Mouse (Mus musculus) neural tube, embryonic 11.5 days (tissue): ENCODE measurements around the gene Myadm. TPM values are rescaled to one million over a fixed set of nuclear protein-coding genes. Genes with fewer than 3 reads are reported as not detected.
"Not testable (repeated sequence)": the region's sequence is repeated elsewhere in the genome, so short reads cannot be mapped to it uniquely, and the experiment has no call there.

ENCODE experiments used
- ATAC-seq: fragments of 200-750 bp; cut with Nextera tagmentation; 2 replicates; pipeline ENCODE4 v1.8.0; 2017; ENCODE audit warnings: moderate number of reproducible peaks, mild to moderate bottlenecking, moderate TSS enrichment, moderate library complexity; ENCODE audit not compliant: insufficient read depth, low FRiP score, low TSS enrichment
- DNase-seq: peaks from one replicate; pipeline ENCODE4 v3.0.0-alpha.2; 2015; ENCODE audit warnings: low spot score
- H3K27ac ChIP-seq: fragments of 300-500 bp; sonication (generic); 2 replicates; pipeline ENCODE4 v1.5.1; 2014; ENCODE audit warnings: low read depth, mild to moderate bottlenecking, low read length
- H3K27me3 ChIP-seq: fragments of 300-500 bp; sonication (generic); 2 replicates; pipeline ENCODE4 v1.6.1; 2014; ENCODE audit warnings: mild to moderate bottlenecking, low read length, mixed read lengths; ENCODE audit not compliant: control insufficient read depth, insufficient read depth
- H3K36me3 ChIP-seq: fragments of 300-500 bp; sonication (generic); 2 replicates; pipeline ENCODE4 v1.6.1; 2014; ENCODE audit warnings: mild to moderate bottlenecking, low read length, moderate library complexity, mixed read lengths; ENCODE audit not compliant: control insufficient read depth, insufficient read depth
- H3K4me1 ChIP-seq: fragments of 300-500 bp; sonication (generic); 2 replicates; pipeline ENCODE4 v1.6.1; 2014; ENCODE audit warnings: low read length, mixed read lengths; ENCODE audit not compliant: control insufficient read depth, insufficient read depth
- H3K4me2 ChIP-seq: fragments of 300-500 bp; sonication (generic); 2 replicates; pipeline ENCODE4 v1.6.1; 2014; ENCODE audit warnings: low read depth, mild to moderate bottlenecking, moderate library complexity
- H3K4me3 ChIP-seq: fragments of 300-500 bp; sonication (generic); 2 replicates; pipeline ENCODE4 v1.5.1; 2014; ENCODE audit warnings: low read depth, low read length
- H3K9ac ChIP-seq: fragments of 300-500 bp; sonication (generic); 2 replicates; pipeline ENCODE4 v1.6.1; 2014; ENCODE audit warnings: mild to moderate bottlenecking, low read length
- H3K9me3 ChIP-seq: fragments of 300-500 bp; sonication (generic); 2 replicates; pipeline ENCODE4 v1.6.1; 2016; ENCODE audit warnings: low read length; ENCODE audit not compliant: control insufficient read depth
- WGBS: fragments of 180-500 bp; shearing (Covaris S2); extraction: QIAGEN DNeasy Blood & Tissue Kit; methylation state at CpG from one replicate; pipeline ENCODE4 v1.1.7; 2014; 5-methylcytosine and 5-hydroxymethylcytosine counted together
- polyA plus RNA-seq: library from polyadenylated mRNA; unstranded; fragments of >200 nt; fragmentation: Nextera tagmentation; extraction: Ambion mirVana; gene quantifications from 2 replicates; pipeline ENCODE4 v1.2.1, GENCODE M21; 2014

The Myadm gene
- polyA plus RNA-seq, 1 experiment from 2014 or later = 46.7 TPM

- DNase-seq (no peak), ATAC-seq (no peak)
- Histone ChIP-seq H3K9me3 (no peaks in the 10 kb centered on the region), H3K4me3 (no peak overlapping the region), H3K27me3 (no peaks in the 10 kb centered on the region), H3K4me1 (no peaks in the 10 kb centered on the region), H3K27ac (no peak overlapping the region), H3K4me2 (no peak overlapping the region), H3K9ac (no peak overlapping the region), H3K36me3 (no peaks in the 10 kb centered on the region)
- 63% methylated on average over 8 of the region's 8 CpGs for WGBS
These were observed 21.0 kb upstream of the Myadm start for GRCm38 (mm10) chr7:3267888-3268287.

DNA sequence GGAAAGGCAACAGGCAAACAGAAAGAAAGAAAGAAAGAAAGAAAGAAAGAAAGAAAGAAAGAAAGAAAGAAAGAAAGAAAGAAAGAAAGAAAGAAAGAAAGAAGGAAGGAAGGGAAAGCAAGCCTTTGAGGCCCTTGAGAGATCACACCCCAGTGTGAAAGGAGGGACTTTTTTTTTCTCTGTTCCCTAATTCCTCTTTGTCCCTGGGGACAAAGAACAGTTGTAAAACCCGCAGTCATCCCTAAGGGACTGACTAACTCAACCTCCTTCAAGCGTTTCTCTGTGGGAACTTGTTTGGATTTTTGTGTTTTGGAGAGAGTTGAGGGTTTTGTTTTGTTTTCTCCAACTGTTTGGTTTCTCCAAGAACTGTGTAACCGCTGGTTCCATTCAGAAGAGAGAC is 20.6 kb upstream of the Myadm start:
- Histone ChIP-seq H3K4me1 (no peaks in the 10 kb centered on the region), H3K4me3 (no peak overlapping the region), H3K27ac (no peak overlapping the region), H3K9ac (no peak overlapping the region), H3K36me3 (no peaks in the 10 kb centered on the region), H3K4me2 (no peak overlapping the region), H3K27me3 (no peaks in the 10 kb centered on the region), H3K9me3 (no peaks in the 10 kb centered on the region)
- ATAC-seq (no peak), DNase-seq (no peak)
- WGBS = 8% methylated on average over 3 of the region's 3 CpGs

GRCm38 (mm10) chr7:3272206-3272605 is 16.7 kb upstream of the Myadm start:
- H3K4me1 ChIP-seq = no peaks in the 10 kb centered on the region
- ATAC-seq = no peak
- H3K27me3 ChIP-seq = no peaks in the 10 kb centered on the region
- no peak overlapping the region for H3K27ac ChIP-seq
- H3K9me3 ChIP-seq = no peaks in the 10 kb centered on the region
- no peaks in the 10 kb centered on the region for H3K36me3 ChIP-seq
- H3K4me3 ChIP-seq = no peak overlapping the region
- WGBS = 89% methylated on average over 9 of the region's 9 CpGs
- H3K4me2 ChIP-seq = no peak overlapping the region
- no peak for DNase-seq
- H3K9ac ChIP-seq = no peak overlapping the region

- no peaks in the 10 kb centered on the region for H3K36me3 ChIP-seq
- no peak overlapping the region for H3K27ac ChIP-seq
- no peaks in the 10 kb centered on the region for H3K9me3 ChIP-seq
- 69% methylated on average over 6 of the region's 6 CpGs for WGBS
- H3K4me1 ChIP-seq = no peaks in the 10 kb centered on the region
- no peak overlapping the region for H3K4me2 ChIP-seq
- no peaks in the 10 kb centered on the region for H3K27me3 ChIP-seq
- H3K4me3 ChIP-seq = no peak overlapping the region
- ATAC-seq (no peak), DNase-seq (no peak)
- no peak overlapping the region for H3K9ac ChIP-seq
These were observed 13.3 kb upstream of the Myadm start for GRCm38 (mm10) chr7:3275455-3276170.

DNA sequence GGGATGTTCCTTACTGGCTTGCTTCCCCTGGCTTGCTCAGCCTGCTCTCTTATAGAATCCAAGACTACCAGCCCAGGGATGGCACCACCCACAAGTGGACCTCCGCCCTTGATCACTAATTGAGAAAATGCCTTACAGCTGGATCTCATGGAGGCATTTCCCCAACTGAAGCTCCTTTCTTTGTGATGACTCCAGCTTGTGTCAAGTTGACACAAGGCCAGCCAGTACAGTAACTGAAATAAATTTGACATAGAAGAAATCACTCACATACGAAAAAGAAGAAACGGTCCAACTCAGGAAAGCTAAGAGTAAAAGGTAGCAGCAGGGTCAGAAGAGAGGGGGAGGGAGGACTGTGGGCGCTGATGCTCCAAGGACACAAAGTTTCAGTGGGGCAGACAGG is 12.1 kb upstream of the Myadm start:
- 66% methylated on average over 4 of the region's 4 CpGs for WGBS

GRCm38 (mm10) chr7:3280080-3280653 is 8.7 kb upstream of the Myadm start:
- Histone ChIP-seq H3K4me2 (no peak overlapping the region), H3K9me3 (no peaks in the 10 kb centered on the region), H3K9ac (no peak overlapping the region), H3K27ac (no peak overlapping the region), H3K4me3 (no peak overlapping the region), H3K36me3 (no peaks in the 10 kb centered on the region), H3K4me1 (no peaks in the 10 kb centered on the region), H3K27me3 (no peaks in the 10 kb centered on the region)
- WGBS = 73% methylated on average over 5 of the region's 5 CpGs
- no peak for DNase-seq
- ATAC-seq = no peak

More for the DNA sequence above, 12.1 kb upstream of the Myadm start:
- not testable (repeated sequence) for H3K9me3 ChIP-seq, DNase-seq, H3K27me3 ChIP-seq, ATAC-seq, H3K4me1 ChIP-seq, H3K36me3 ChIP-seq, H3K4me2 ChIP-seq, H3K9ac ChIP-seq, H3K4me3 ChIP-seq, H3K27ac ChIP-seq

- no peak for DNase-seq
- no peak overlapping the region for H3K4me3 ChIP-seq
- 51% methylated on average over 8 of the region's 8 CpGs for WGBS
- H3K4me2 ChIP-seq = no peak overlapping the region
- no peak for ATAC-seq
- no peaks in the 10 kb centered on the region for H3K4me1 ChIP-seq
- H3K9ac ChIP-seq = no peak overlapping the region
- no peak overlapping the region for H3K27ac ChIP-seq
- H3K27me3 ChIP-seq = no peaks in the 10 kb centered on the region
- no peaks in the 10 kb centered on the region for H3K36me3 ChIP-seq
- no peaks in the 10 kb centered on the region for H3K9me3 ChIP-seq
These were observed 8.2 kb upstream of the Myadm start for GRCm38 (mm10) chr7:3280654-3281153.

- H3K27me3 ChIP-seq = no peaks in the 10 kb centered on the region
- H3K4me3 ChIP-seq = no peak overlapping the region
- H3K9ac ChIP-seq = no peak overlapping the region
- DNase-seq (no peak), ATAC-seq (no peak)
- H3K4me2 ChIP-seq = no peak overlapping the region
- H3K4me1 ChIP-seq = no peaks in the 10 kb centered on the region
- no peaks in the 10 kb centered on the region for H3K36me3 ChIP-seq
- H3K9me3 ChIP-seq = no peaks in the 10 kb centered on the region
- no peak overlapping the region for H3K27ac ChIP-seq
- 80% methylated on average over 6 of the region's 6 CpGs for WGBS
These were observed 7.1 kb upstream of the Myadm start for GRCm38 (mm10) chr7:3281741-3282140.
